Mouse (Mus musculus): ENCODE results near the gene Cenpn. TPM values are rescaled to one million over a fixed set of nuclear protein-coding genes. Genes with fewer than 3 reads are reported as not detected.

Cenpn gene
- polyA plus RNA-seq, 1 experiment from 2014 or later: 23.7 TPM

- H3K9me3 ChIP-seq (replicated peaks; ENCODE audit: control insufficient read depth, low read length): no peaks in the 10 kb centered on the region
- H3K36me3 ChIP-seq (ENCODE audit: control insufficient read depth, insufficient read depth, low read length): peaks cover 10% of the 10 kb centered on the region; the same call in 1 of the 2 replicates
- H3K27ac ChIP-seq (ENCODE audit: low read depth, low read length): no peak overlapping the region
- H3K4me3 ChIP-seq (ENCODE audit: low read depth, low read length): no peak overlapping the region
- DNase-seq (ENCODE audit: low spot score): no peak
- 90% methylated on average over 3 of the region's 3 CpGs for WGBS
- H3K4me1 ChIP-seq (ENCODE audit: control insufficient read depth, insufficient read depth, low read length): no peaks in the 10 kb centered on the region
- ATAC-seq: no peak
- no peak overlapping the region for H3K4me2 ChIP-seq (ENCODE audit: low read length)
- H3K27me3 ChIP-seq (replicated peaks; ENCODE audit: control insufficient read depth, insufficient read depth, low read length): no peaks in the 10 kb centered on the region
- no peak overlapping the region for H3K9ac ChIP-seq (ENCODE audit: low read length)
These were observed 29.4 kb upstream of the Cenpn start for GRCm38 (mm10) chr8:116892130-116892529.

GRCm38 (mm10) chr8:116892636-116893035, 28.9 kb upstream of the Cenpn start:
- 92% methylated on average over 9 of the region's 9 CpGs for WGBS
- DNase-seq (ENCODE audit: low spot score) (no peak), ATAC-seq (no peak)
- Histone ChIP-seq H3K27ac (ENCODE audit: low read depth, low read length) (no peak overlapping the region), H3K27me3 (replicated peaks; ENCODE audit: control insufficient read depth, insufficient read depth, low read length) (no peaks in the 10 kb centered on the region), H3K4me2 (ENCODE audit: low read length) (no peak overlapping the region), H3K9me3 (replicated peaks; ENCODE audit: control insufficient read depth, low read length) (no peaks in the 10 kb centered on the region), H3K4me3 (ENCODE audit: low read depth, low read length) (no peak overlapping the region), H3K4me1 (ENCODE audit: control insufficient read depth, insufficient read depth, low read length) (no peaks in the 10 kb centered on the region), H3K9ac (ENCODE audit: low read length) (no peak overlapping the region), H3K36me3 (ENCODE audit: control insufficient read depth, insufficient read depth, low read length) (peaks cover 10% of the 10 kb centered on the region; the same call in 1 of the 2 replicates)

DNA sequence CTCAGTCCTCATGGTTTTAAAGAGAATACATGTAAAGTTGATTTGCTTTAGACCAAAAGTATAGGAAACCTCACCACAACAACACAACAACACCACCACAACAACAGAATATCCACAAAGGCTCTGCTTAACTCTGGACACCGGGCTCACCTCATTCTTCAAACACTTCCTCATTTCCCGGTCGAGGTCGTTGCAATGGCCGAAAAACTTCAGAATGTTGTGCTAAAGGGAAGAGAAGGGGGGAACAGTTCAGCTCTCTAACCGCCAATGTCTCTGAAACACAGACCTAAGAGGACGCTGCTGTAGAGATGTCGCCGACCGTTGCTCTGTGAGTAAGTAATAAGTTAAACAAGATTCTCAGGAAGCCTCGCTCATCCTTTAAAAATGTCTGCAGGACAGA, 27.6 kb upstream of the Cenpn start:
- DNase-seq (ENCODE audit: low spot score): no peak
- no peak for ATAC-seq
- Histone ChIP-seq H3K27ac (ENCODE audit: low read depth, low read length) (no peak overlapping the region), H3K9ac (ENCODE audit: low read length) (no peak overlapping the region), H3K36me3 (ENCODE audit: control insufficient read depth, insufficient read depth, low read length) (peaks cover 8% of the 10 kb centered on the region; the same call in 1 of the 2 replicates), H3K4me2 (ENCODE audit: low read length) (no peak overlapping the region), H3K4me1 (ENCODE audit: control insufficient read depth, insufficient read depth, low read length) (no peaks in the 10 kb centered on the region), H3K9me3 (replicated peaks; ENCODE audit: control insufficient read depth, low read length) (no peaks in the 10 kb centered on the region), H3K4me3 (ENCODE audit: low read depth, low read length) (no peak overlapping the region), H3K27me3 (replicated peaks; ENCODE audit: control insufficient read depth, insufficient read depth, low read length) (no peaks in the 10 kb centered on the region)
- 94% methylated on average over 11 of the region's 11 CpGs for WGBS

DNA sequence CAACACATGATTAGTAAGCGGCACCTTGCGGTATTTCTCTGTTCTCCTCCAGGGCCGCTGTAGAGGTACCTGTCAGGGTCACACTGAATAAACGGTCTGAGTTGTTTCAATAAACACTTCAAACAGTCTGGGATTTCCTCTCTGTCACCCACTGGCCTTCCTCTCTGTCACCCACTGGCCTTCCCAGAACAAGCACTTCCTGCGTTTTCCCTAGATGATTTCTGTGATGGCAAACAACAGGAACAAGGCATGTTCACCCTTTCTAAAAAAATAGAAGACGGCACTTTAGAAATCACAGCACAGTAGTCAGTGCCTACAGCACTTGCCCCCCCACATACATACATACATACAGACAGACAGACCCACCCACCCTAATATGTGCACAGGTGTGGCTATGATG, 26.0 kb upstream of the Cenpn start:
- Histone ChIP-seq H3K27me3 (replicated peaks; ENCODE audit: control insufficient read depth, insufficient read depth, low read length) (no peaks in the 10 kb centered on the region), H3K9ac (ENCODE audit: low read length) (no peak overlapping the region), H3K36me3 (ENCODE audit: control insufficient read depth, insufficient read depth, low read length) (no peaks in the 10 kb centered on the region), H3K4me3 (ENCODE audit: low read depth, low read length) (no peak overlapping the region), H3K4me1 (ENCODE audit: control insufficient read depth, insufficient read depth, low read length) (no peaks in the 10 kb centered on the region), H3K27ac (ENCODE audit: low read depth, low read length) (no peak overlapping the region), H3K4me2 (ENCODE audit: low read length) (no peak overlapping the region), H3K9me3 (replicated peaks; ENCODE audit: control insufficient read depth, low read length) (no peaks in the 10 kb centered on the region)
- no peak for DNase-seq (ENCODE audit: low spot score)
- no peak for ATAC-seq
- 92% methylated on average over 6 of the region's 6 CpGs for WGBS

GRCm38 (mm10) chr8:116904736-116905135, 16.8 kb upstream of the Cenpn start:
- no peak overlapping the region for H3K4me3 ChIP-seq (ENCODE audit: low read depth, low read length)
- no peak overlapping the region for H3K4me2 ChIP-seq (ENCODE audit: low read length)
- H3K27ac ChIP-seq (ENCODE audit: low read depth, low read length): no peak overlapping the region
- no peaks in the 10 kb centered on the region for H3K9me3 ChIP-seq (replicated peaks; ENCODE audit: control insufficient read depth, low read length)
- WGBS: 99% methylated on average over 4 of the region's 4 CpGs
- no peak for DNase-seq (ENCODE audit: low spot score)
- H3K4me1 ChIP-seq (ENCODE audit: control insufficient read depth, insufficient read depth, low read length): no peaks in the 10 kb centered on the region
- H3K27me3 ChIP-seq (replicated peaks; ENCODE audit: control insufficient read depth, insufficient read depth, low read length): no peaks in the 10 kb centered on the region
- no peak overlapping the region for H3K9ac ChIP-seq (ENCODE audit: low read length)
- no peaks in the 10 kb centered on the region; the same call in 1 of the 2 replicates for H3K36me3 ChIP-seq (ENCODE audit: control insufficient read depth, insufficient read depth, low read length)
- ATAC-seq: no peak

- Histone ChIP-seq H3K36me3 (ENCODE audit: control insufficient read depth, insufficient read depth, low read length) (peaks cover 3% of the 10 kb centered on the region), H3K4me2 (ENCODE audit: low read length) (no peak overlapping the region), H3K27me3 (replicated peaks; ENCODE audit: control insufficient read depth, insufficient read depth, low read length) (no peaks in the 10 kb centered on the region), H3K4me1 (ENCODE audit: control insufficient read depth, insufficient read depth, low read length) (no peaks in the 10 kb centered on the region), H3K27ac (ENCODE audit: low read depth, low read length) (no peak overlapping the region), H3K9ac (ENCODE audit: low read length) (no peak overlapping the region), H3K9me3 (replicated peaks; ENCODE audit: control insufficient read depth, low read length) (no peaks in the 10 kb centered on the region), H3K4me3 (ENCODE audit: low read depth, low read length) (no peak overlapping the region)
- no peak for ATAC-seq
- WGBS: 92% methylated on average over 4 of the region's 4 CpGs
- no peak for DNase-seq (ENCODE audit: low spot score)
These were observed 16.3 kb upstream of the Cenpn start for GRCm38 (mm10) chr8:116905252-116905651.

- Histone ChIP-seq H3K9ac (ENCODE audit: low read length) (no peak overlapping the region), H3K36me3 (ENCODE audit: control insufficient read depth, insufficient read depth, low read length) (peaks cover 6% of the 10 kb centered on the region), H3K27me3 (replicated peaks; ENCODE audit: control insufficient read depth, insufficient read depth, low read length) (no peaks in the 10 kb centered on the region), H3K4me2 (ENCODE audit: low read length) (no peak overlapping the region), H3K4me3 (ENCODE audit: low read depth, low read length) (no peak overlapping the region), H3K9me3 (replicated peaks; ENCODE audit: control insufficient read depth, low read length) (no peaks in the 10 kb centered on the region), H3K4me1 (ENCODE audit: control insufficient read depth, insufficient read depth, low read length) (no peaks in the 10 kb centered on the region), H3K27ac (ENCODE audit: low read depth, low read length) (no peak overlapping the region)
- no peak for ATAC-seq
- WGBS: 96% methylated on average over 4 of the region's 4 CpGs
- DNase-seq (ENCODE audit: low spot score): no peak
These were observed 15.7 kb upstream of the Cenpn start for GRCm38 (mm10) chr8:116905836-116906235.

DNA sequence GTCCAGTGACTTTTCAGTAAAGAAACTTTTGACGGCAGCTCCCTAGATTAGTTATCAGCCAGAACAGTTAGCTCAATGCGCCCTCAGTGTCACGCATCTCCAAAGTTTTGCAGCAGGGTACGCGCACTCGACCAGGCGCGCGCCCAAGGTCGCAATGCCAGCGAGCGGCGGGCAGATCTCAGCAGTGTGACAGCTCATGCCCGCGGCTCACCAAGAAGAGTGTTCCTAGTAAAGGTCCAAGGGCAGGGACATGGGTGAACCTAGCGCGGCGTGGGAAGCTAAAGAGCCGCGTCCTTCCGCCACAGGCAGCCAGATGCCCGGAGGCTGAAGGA, 559 bp upstream of the Cenpn start:
- Histone ChIP-seq H3K4me2 (ENCODE audit: low read length) (peak overlapping the region; percentile 81), H3K36me3 (ENCODE audit: control insufficient read depth, insufficient read depth, low read length) (no peaks in the 10 kb centered on the region; the same call in 1 of the 2 replicates), H3K9ac (ENCODE audit: low read length) (peak overlapping the region; percentile 72), H3K4me1 (ENCODE audit: control insufficient read depth, insufficient read depth, low read length) (peaks cover 3% of the 10 kb centered on the region), H3K4me3 (ENCODE audit: low read depth, low read length) (peak overlapping the region; percentile 73), H3K9me3 (replicated peaks; ENCODE audit: control insufficient read depth, low read length) (no peaks in the 10 kb centered on the region), H3K27me3 (replicated peaks; ENCODE audit: control insufficient read depth, insufficient read depth, low read length) (no peaks in the 10 kb centered on the region), H3K27ac (ENCODE audit: low read depth, low read length) (peak overlapping the region; percentile 75)
- WGBS: under 1% methylated on average over 22 of the region's 22 CpGs
- DNase-seq (ENCODE audit: low spot score) (no peak), ATAC-seq (peak; percentile 59)

DNA sequence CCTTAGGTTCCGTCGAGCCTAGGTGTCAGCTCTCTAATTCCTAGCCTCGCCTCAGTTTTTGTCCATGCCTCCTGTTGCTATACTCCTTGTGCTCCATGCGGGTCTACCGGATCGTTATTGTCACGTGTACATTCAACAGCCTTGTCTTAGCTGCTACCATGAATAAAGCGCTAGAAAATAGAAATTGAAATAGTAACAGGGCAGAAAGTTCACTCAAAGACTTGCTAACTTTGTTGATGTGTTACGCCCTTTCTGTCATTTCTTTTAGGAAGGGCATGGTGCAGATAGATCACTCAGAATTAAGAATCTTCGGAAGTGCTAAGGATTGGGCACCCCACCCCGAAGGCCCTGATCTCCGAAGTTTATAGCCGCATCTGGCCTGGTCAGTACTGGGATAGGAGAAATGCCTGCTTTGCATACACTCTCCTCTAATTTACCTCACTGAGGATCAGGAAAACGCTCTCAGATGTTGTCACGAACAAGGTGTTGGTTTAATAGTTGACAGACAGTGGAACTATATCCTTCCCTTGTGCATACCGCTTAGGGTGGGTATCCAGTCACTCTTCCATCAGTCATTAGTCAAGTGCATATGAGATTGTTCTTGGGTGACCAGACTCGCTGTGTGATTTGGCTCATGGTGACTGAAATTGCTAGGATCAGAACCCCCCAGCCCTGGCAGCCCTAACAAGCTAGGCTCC, 679 bp downstream of the Cenpn start:
- 0 out of 2 replicates have a peak, but pooled peaks have one; percentile 4 for ATAC-seq
- Histone ChIP-seq H3K36me3 (ENCODE audit: control insufficient read depth, insufficient read depth, low read length) (peaks cover 8% of the 10 kb centered on the region; the same call in 1 of the 2 replicates), H3K4me2 (ENCODE audit: low read length) (peak overlapping the region; percentile 81), H3K27me3 (replicated peaks; ENCODE audit: control insufficient read depth, insufficient read depth, low read length) (no peaks in the 10 kb centered on the region), H3K9ac (ENCODE audit: low read length) (peak overlapping the region; percentile 72), H3K27ac (ENCODE audit: low read depth, low read length) (0 out of 2 replicates have a peak overlapping the region, but pooled peaks have one; percentile 75), H3K4me1 (ENCODE audit: control insufficient read depth, insufficient read depth, low read length) (peaks cover 3% of the 10 kb centered on the region), H3K9me3 (replicated peaks; ENCODE audit: control insufficient read depth, low read length) (no peaks in the 10 kb centered on the region), H3K4me3 (ENCODE audit: low read depth, low read length) (peak overlapping the region; percentile 73)
- no peak for DNase-seq (ENCODE audit: low spot score)
- 35% methylated on average over 17 of the region's 17 CpGs for WGBS

Measured in forebrain, embryonic 14.5 days (tissue).